Mouse (Mus musculus): ENCODE data around the gene Erfe. TPM values are rescaled to one million over a fixed set of nuclear protein-coding genes. Genes with fewer than 3 reads are reported as not detected.
A peak's percentile ranks its signal among the peaks of the same experiment; 100 is the strongest.

Erfe gene
- polyA plus RNA-seq, 1 experiment = 13.1 TPM

GRCm38 (mm10) chr1:91369408-91369807, 3.2 kb downstream of the Erfe start:
- H3ac ChIP-seq (ENCODE audit: control insufficient read depth, insufficient read length) = no peak overlapping the region
- TF ChIP-seq MYOG (IDR thresholded peaks at IDR 0.05; ENCODE audit: control insufficient read depth in 1 of 3, insufficient read depth in 1 of 3, insufficient read length in 2 of 3, low read depth in 2 of 3) (peak in 1 of 3 experiments; percentile 52), USF1 (IDR thresholded peaks at IDR 0.05; ENCODE audit: low read depth) (no peak), TCF3 (IDR thresholded peaks at IDR 0.05; ENCODE audit: insufficient read length, low read depth) (no peak), MAX (IDR thresholded peaks at IDR 0.05; ENCODE audit: low read depth) (no peak), REST (IDR thresholded peaks at IDR 0.05; ENCODE audit: insufficient read depth, insufficient read length) (no peak), MYOD1 (IDR thresholded peaks at IDR 0.05; ENCODE audit: control insufficient read depth in 1 of 3, insufficient read length in 2 of 3, low read depth in 2 of 3) (peak in 1 of 3 experiments; percentile 68), SRF (IDR thresholded peaks at IDR 0.05; ENCODE audit: control insufficient read depth, insufficient read length, low read depth) (no peak), E2F4 (IDR thresholded peaks at IDR 0.05; ENCODE audit: insufficient read depth) (no peak), CEBPB (IDR thresholded peaks at IDR 0.05; ENCODE audit: insufficient read depth, poor library complexity, severe bottlenecking) (no peak)
- H3K4me3 ChIP-seq = no peak overlapping the region
- peaks cover 8% of the 10 kb centered on the region for H3K36me3 ChIP-seq (ENCODE audit: control insufficient read depth, insufficient read depth)
- H3K27me3 ChIP-seq (ENCODE audit: control insufficient read depth, insufficient read depth, insufficient read length) = no peaks in the 10 kb centered on the region
- no peaks in the 10 kb centered on the region for H3K79me2 ChIP-seq (ENCODE audit: control insufficient read depth, insufficient read depth)
- no peak overlapping the region for H3K4me2 ChIP-seq (ENCODE audit: low read depth)

GRCm38 (mm10) chr1:91370055-91370454, 3.8 kb downstream of the Erfe start:
- H3K79me2 ChIP-seq (ENCODE audit: control insufficient read depth, insufficient read depth) = no peaks in the 10 kb centered on the region
- TF ChIP-seq TCF3 (IDR thresholded peaks at IDR 0.05; ENCODE audit: insufficient read length, low read depth) (no peak), TCF12 (IDR thresholded peaks at IDR 0.05; ENCODE audit: insufficient read depth, poor library complexity, severe bottlenecking) (no peak), POLR2A (IDR thresholded peaks at IDR 0.05; ENCODE audit: insufficient read length, low read depth) (peak; percentile 29)
- no peak overlapping the region for H3K4me3 ChIP-seq
- peaks cover 12% of the 10 kb centered on the region for H3K36me3 ChIP-seq (ENCODE audit: control insufficient read depth, insufficient read depth)
- no peak overlapping the region for H3K4me2 ChIP-seq (ENCODE audit: low read depth)
- H3ac ChIP-seq (ENCODE audit: control insufficient read depth, insufficient read length) = no peak overlapping the region
- no peaks in the 10 kb centered on the region for H3K27me3 ChIP-seq (ENCODE audit: control insufficient read depth, insufficient read depth, insufficient read length)

- H3K4me2 ChIP-seq (ENCODE audit: low read depth) = no peak overlapping the region
- TF ChIP-seq TCF12 (IDR thresholded peaks at IDR 0.05; ENCODE audit: insufficient read depth, poor library complexity, severe bottlenecking) (peak; percentile 63), MYOG (IDR thresholded peaks at IDR 0.05; ENCODE audit: control insufficient read depth in 1 of 3, insufficient read depth in 1 of 3, insufficient read length in 2 of 3, low read depth in 2 of 3) (peak; percentile 53 to 93 (median 80)), E2F4 (IDR thresholded peaks at IDR 0.05; ENCODE audit: insufficient read depth) (no peak), POLR2AphosphoS2 (IDR thresholded peaks at IDR 0.05; ENCODE audit: insufficient read length, low read depth) (peak; percentile 55), MYOD1 (IDR thresholded peaks at IDR 0.05; ENCODE audit: control insufficient read depth in 1 of 3, insufficient read length in 2 of 3, low read depth in 2 of 3) (peak; percentile 25 to 90 (median 83))
- H3ac ChIP-seq (ENCODE audit: control insufficient read depth, insufficient read length) = no peak overlapping the region
- no peaks in the 10 kb centered on the region for H3K27me3 ChIP-seq (ENCODE audit: control insufficient read depth, insufficient read depth, insufficient read length)
- H3K4me3 ChIP-seq = no peak overlapping the region
- H3K79me2 ChIP-seq (ENCODE audit: control insufficient read depth, insufficient read depth) = no peaks in the 10 kb centered on the region
- H3K36me3 ChIP-seq (ENCODE audit: control insufficient read depth, insufficient read depth) = peaks cover 45% of the 10 kb centered on the region
These were observed 7.2 kb downstream of the Erfe start for GRCm38 (mm10) chr1:91373414-91373835.

- H3ac ChIP-seq (ENCODE audit: control insufficient read depth, insufficient read length) = no peak overlapping the region
- H3K36me3 ChIP-seq (ENCODE audit: control insufficient read depth, insufficient read depth) = peaks cover 81% of the 10 kb centered on the region
- TF ChIP-seq CEBPB (IDR thresholded peaks at IDR 0.05; ENCODE audit: insufficient read depth, poor library complexity, severe bottlenecking) (0 out of 2 replicates have a peak, but pooled peaks have one; percentile 12), E2F4 (IDR thresholded peaks at IDR 0.05; ENCODE audit: insufficient read depth) (no peak)
- no peak overlapping the region for H3K4me3 ChIP-seq
- no peaks in the 10 kb centered on the region for H3K27me3 ChIP-seq (ENCODE audit: control insufficient read depth, insufficient read depth, insufficient read length)
- no peaks in the 10 kb centered on the region for H3K79me2 ChIP-seq (ENCODE audit: control insufficient read depth, insufficient read depth)
- no peak overlapping the region for H3K4me2 ChIP-seq (ENCODE audit: low read depth)
These were observed 14.3 kb downstream of the Erfe start for GRCm38 (mm10) chr1:91380453-91381090.

- TF ChIP-seq REST (IDR thresholded peaks at IDR 0.05; ENCODE audit: insufficient read depth, insufficient read length) (no peak), E2F4 (IDR thresholded peaks at IDR 0.05; ENCODE audit: insufficient read depth) (no peak), MYOD1 (IDR thresholded peaks at IDR 0.05; ENCODE audit: control insufficient read depth in 1 of 3, insufficient read length in 2 of 3, low read depth in 2 of 3) (no peak), SRF (IDR thresholded peaks at IDR 0.05; ENCODE audit: control insufficient read depth, insufficient read length, low read depth) (no peak), POLR2A (IDR thresholded peaks at IDR 0.05; ENCODE audit: insufficient read length, low read depth) (no peak), POLR2AphosphoS2 (IDR thresholded peaks at IDR 0.05; ENCODE audit: insufficient read length, low read depth) (no peak), MAX (IDR thresholded peaks at IDR 0.05; ENCODE audit: low read depth) (no peak), TCF12 (IDR thresholded peaks at IDR 0.05; ENCODE audit: insufficient read depth, poor library complexity, severe bottlenecking) (no peak), MYOG (IDR thresholded peaks at IDR 0.05; ENCODE audit: control insufficient read depth in 1 of 3, insufficient read depth in 1 of 3, insufficient read length in 2 of 3, low read depth in 2 of 3) (no peak), CEBPB (IDR thresholded peaks at IDR 0.05; ENCODE audit: insufficient read depth, poor library complexity, severe bottlenecking) (no peak), USF1 (IDR thresholded peaks at IDR 0.05; ENCODE audit: low read depth) (no peak)
- Histone ChIP-seq H3K4me2 (ENCODE audit: low read depth) (no peak overlapping the region), H3K4me3 (no peak overlapping the region), H3K79me2 (ENCODE audit: control insufficient read depth, insufficient read depth) (no peaks in the 10 kb centered on the region), H3K36me3 (ENCODE audit: control insufficient read depth, insufficient read depth) (peaks cover 77% of the 10 kb centered on the region), H3ac (ENCODE audit: control insufficient read depth, insufficient read length) (no peak overlapping the region), H3K27me3 (ENCODE audit: control insufficient read depth, insufficient read depth, insufficient read length) (no peaks in the 10 kb centered on the region)
These were observed 14.9 kb downstream of the Erfe start for GRCm38 (mm10) chr1:91381091-91381471.
